Mouse (Mus musculus): ENCODE measurements at regions not wholly inside any gene's neighbourhood (a gene's known extent, or its start where the extent isn't known, plus 50 kb on each side); places are given as distances from the start of the nearest gene placed in this dataset.

GRCm38 (mm10) chr12:10189746-10190145 lies 180.0 kb upstream of the Nt5c1b start:
- 89% methylated on average over 2 of the region's 2 CpGs for WGBS
- no peak for TF ChIP-seq POLR2A (IDR thresholded peaks at IDR 0.05; ENCODE audit: borderline replicate concordance, extremely low read depth, insufficient read depth, insufficient read length)
- no peak for DNase-seq (ENCODE audit: low spot score)

GRCm38 (mm10) chr12:10197906-10198460 lies 171.8 kb upstream of the Nt5c1b start:
- ATAC-seq (ENCODE audit: low FRiP score, low read depth) (no peak), DNase-seq (ENCODE audit: low spot score) (no peak)
- Histone ChIP-seq H3K9me3 (ENCODE audit: control insufficient read depth, low read length) (no peaks in the 10 kb centered on the region), H3K9ac (ENCODE audit: low read depth, low read length, severe bottlenecking) (no peak overlapping the region), H3K27me3 (ENCODE audit: control insufficient read depth, insufficient read depth, low read length) (no peaks in the 10 kb centered on the region), H3K4me1 (ENCODE audit: control insufficient read depth, insufficient read depth, low read length) (no peaks in the 10 kb centered on the region), H3K27ac (replicated peaks; ENCODE audit: low read depth, low read length) (no peak overlapping the region), H3K4me3 (replicated peaks; ENCODE audit: low read length) (no peak overlapping the region), H3K36me3 (ENCODE audit: control insufficient read depth, insufficient read depth, low read length) (no peaks in the 10 kb centered on the region), H3K4me2 (replicated peaks; ENCODE audit: low read depth, low read length, severe bottlenecking) (no peak overlapping the region)
- TF ChIP-seq POLR2A (IDR thresholded peaks at IDR 0.05; ENCODE audit: borderline replicate concordance, extremely low read depth, insufficient read depth, insufficient read length) = no peak
- 12% methylated on average over 3 of the region's 3 CpGs for WGBS

More at GRCm38 (mm10) chr12:10189746-10190145, 180.0 kb upstream of the Nt5c1b start:
- Histone ChIP-seq H3K9me3 (ENCODE audit: control insufficient read depth, low read length) (no peaks in the 10 kb centered on the region), H3K36me3 (ENCODE audit: control insufficient read depth, insufficient read depth, low read length) (no peaks in the 10 kb centered on the region), H3K9ac (ENCODE audit: low read depth, low read length, severe bottlenecking) (no peak overlapping the region), H3K4me3 (replicated peaks; ENCODE audit: low read length) (no peak overlapping the region), H3K27ac (replicated peaks; ENCODE audit: low read depth, low read length) (no peak overlapping the region), H3K4me1 (ENCODE audit: control insufficient read depth, insufficient read depth, low read length) (no peaks in the 10 kb centered on the region), H3K4me2 (replicated peaks; ENCODE audit: low read depth, low read length, severe bottlenecking) (no peak overlapping the region), H3K27me3 (ENCODE audit: control insufficient read depth, insufficient read depth, low read length) (no peaks in the 10 kb centered on the region)
- ATAC-seq (ENCODE audit: low FRiP score, low read depth) = no peak

- Histone ChIP-seq H3K4me1 (ENCODE audit: control insufficient read depth, insufficient read depth, low read length) (no peaks in the 10 kb centered on the region), H3K27me3 (ENCODE audit: control insufficient read depth, insufficient read depth, low read length) (no peaks in the 10 kb centered on the region), H3K9ac (ENCODE audit: low read depth, low read length, severe bottlenecking) (no peak overlapping the region), H3K36me3 (ENCODE audit: control insufficient read depth, insufficient read depth, low read length) (no peaks in the 10 kb centered on the region), H3K4me2 (replicated peaks; ENCODE audit: low read depth, low read length, severe bottlenecking) (no peak overlapping the region), H3K4me3 (replicated peaks; ENCODE audit: low read length) (no peak overlapping the region), H3K27ac (replicated peaks; ENCODE audit: low read depth, low read length) (no peak overlapping the region), H3K9me3 (ENCODE audit: control insufficient read depth, low read length) (no peaks in the 10 kb centered on the region)
- TF ChIP-seq POLR2A (IDR thresholded peaks at IDR 0.05; ENCODE audit: borderline replicate concordance, extremely low read depth, insufficient read depth, insufficient read length) = no peak
- no peak for DNase-seq (ENCODE audit: low spot score)
- no peak for ATAC-seq (ENCODE audit: low FRiP score, low read depth)
- 23% methylated on average over 1 of the region's 1 CpGs for WGBS
Observed at GRCm38 (mm10) chr12:10209841-10210240, 159.9 kb upstream of the Nt5c1b start.

GRCm38 (mm10) chr12:10222821-10223220 lies 147.0 kb upstream of the Nt5c1b start:
- TF ChIP-seq POLR2A (IDR thresholded peaks at IDR 0.05; ENCODE audit: borderline replicate concordance, extremely low read depth, insufficient read depth, insufficient read length) = no peak
- Histone ChIP-seq H3K27me3 (ENCODE audit: control insufficient read depth, insufficient read depth, low read length) (no peaks in the 10 kb centered on the region), H3K9ac (ENCODE audit: low read depth, low read length, severe bottlenecking) (no peak overlapping the region), H3K4me1 (ENCODE audit: control insufficient read depth, insufficient read depth, low read length) (0 out of 2 replicates have a peak, but pooled peaks cover 3% of the 10 kb centered on the region), H3K4me2 (replicated peaks; ENCODE audit: low read depth, low read length, severe bottlenecking) (no peak overlapping the region), H3K9me3 (ENCODE audit: control insufficient read depth, low read length) (no peaks in the 10 kb centered on the region), H3K36me3 (ENCODE audit: control insufficient read depth, insufficient read depth, low read length) (no peaks in the 10 kb centered on the region), H3K4me3 (replicated peaks; ENCODE audit: low read length) (no peak overlapping the region), H3K27ac (replicated peaks; ENCODE audit: low read depth, low read length) (no peak overlapping the region)
- DNase-seq (ENCODE audit: low spot score) (peak; percentile 20), ATAC-seq (ENCODE audit: low FRiP score, low read depth) (no peak)
- WGBS = 18% methylated on average over 4 of the region's 4 CpGs

GRCm38 (mm10) chr12:10223832-10224231 lies 145.9 kb upstream of the Nt5c1b start:
- Histone ChIP-seq H3K4me1 (ENCODE audit: control insufficient read depth, insufficient read depth, low read length) (0 out of 2 replicates have a peak, but pooled peaks cover 3% of the 10 kb centered on the region), H3K27me3 (ENCODE audit: control insufficient read depth, insufficient read depth, low read length) (no peaks in the 10 kb centered on the region), H3K4me2 (replicated peaks; ENCODE audit: low read depth, low read length, severe bottlenecking) (no peak overlapping the region), H3K27ac (replicated peaks; ENCODE audit: low read depth, low read length) (no peak overlapping the region), H3K36me3 (ENCODE audit: control insufficient read depth, insufficient read depth, low read length) (no peaks in the 10 kb centered on the region), H3K4me3 (replicated peaks; ENCODE audit: low read length) (no peak overlapping the region), H3K9ac (ENCODE audit: low read depth, low read length, severe bottlenecking) (no peak overlapping the region), H3K9me3 (ENCODE audit: control insufficient read depth, low read length) (no peaks in the 10 kb centered on the region)
- DNase-seq (ENCODE audit: low spot score) = peak; percentile 72
- 30% methylated on average over 4 of the region's 4 CpGs for WGBS
- no peak for TF ChIP-seq POLR2A (IDR thresholded peaks at IDR 0.05; ENCODE audit: borderline replicate concordance, extremely low read depth, insufficient read depth, insufficient read length)
- peak; percentile 72; the same call in 1 of the 2 replicates for ATAC-seq (ENCODE audit: low FRiP score, low read depth)
